Comparison of ENCODE assay signal across 8 mouse cellular contexts in genomic region chr2:69790285-69790684, GRCm38 (mm10). TPM values are rescaled to one million over a fixed set of nuclear protein-coding genes. Genes with fewer than 3 reads are reported as not detected.
A peak's percentile ranks its signal among the peaks of the same experiment; 100 is the strongest.
DNase-seq lines count a peak whose midpoint lies in the region; ATAC-seq lines count a peak whose summit lies in the region.

No protein-coding gene starts in this region.

- ATAC-seq in activated CD4-positive, CD25-positive, alpha-beta regulatory T cell, adult 4 months: peak; percentile 73
- ATAC-seq in inflammation-experienced regulatory T-cells, adult 6 months: peak; percentile 81
- peak; percentile 87 for ATAC-seq in megakaryocyte-erythroid progenitor cell, adult 5-6 weeks (replicated peaks; ENCODE audit: low FRiP score, low TSS enrichment, poor library complexity, severe bottlenecking)

- DNase-seq in embryo, embryonic 10 days (ENCODE audit: low spot score): peak; percentile 96
- peak; percentile 81 for DNase-seq in gastrocnemius, postnatal 10 days
- peak; percentile 69 to 85 for DNase-seq in left cerebral cortex, postnatal 10 days (ENCODE audit: extremely low spot score in 1 of 2, low spot score in 2 of 2)
- DNase-seq in right cerebral cortex, postnatal 25 days: peak; percentile 81
- peak; percentile 68 to 82 for DNase-seq in urinary bladder, postnatal 4 days (ENCODE audit: low spot score in 2 of 2)

- intact Hi-C loops in left cerebral cortex, postnatal 10 days (cut with DNase I): loop anchor here (10.0 kb wide), 1 partner anchor 75 kb away; the partner anchor contains the start of gene Ssb

RNA-seq across cellular contexts. Expression of gene Phospho2, which starts 0.9 kb away (rescaled TPM):
- polyA plus RNA-seq in activated CD4-positive, CD25-positive, alpha-beta regulatory T cell, adult 4 months (2017; shearing (Covaris generic)): 10 to 100 TPM; 44.8 to 47.8 TPM
- 1 to 10 TPM; 8.6 to 8.9 TPM for total RNA-seq in gastrocnemius, postnatal 10 days (2021)
- 10 to 100 TPM; 42.9 to 51.1 (median 50.9) TPM for polyA plus RNA-seq in inflammation-experienced regulatory T-cells, adult 6 months (2017; shearing (Covaris generic))
- total RNA-seq in left cerebral cortex, postnatal 10 days (2021): 10 to 100 TPM; 15.8 to 19.0 TPM
- total RNA-seq in megakaryocyte-erythroid progenitor cell, adult 5-6 weeks (2014; fragmentation: Nextera tagmentation): 21.3 and 26.7 TPM in 2 replicates
- total RNA-seq in megakaryocyte-erythroid progenitor cell, adult 5-6 weeks (2017): 28.5 and 31.2 TPM in 2 replicates

RNA-seq across cellular contexts. Expression of gene Ccdc173, which starts 0.9 kb away (rescaled TPM):
- polyA plus RNA-seq in activated CD4-positive, CD25-positive, alpha-beta regulatory T cell, adult 4 months (2017; shearing (Covaris generic)): 1 to 10 TPM; 3.8 to 4.7 TPM
- under 1 TPM; 0.54 to 0.65 TPM for total RNA-seq in gastrocnemius, postnatal 10 days (2021)
- polyA plus RNA-seq in inflammation-experienced regulatory T-cells, adult 6 months (2017; shearing (Covaris generic)): 1 to 10 TPM; 3.8 to 4.6 (median 4.3) TPM
- 1 to 10 TPM; 2.4 to 2.5 TPM for total RNA-seq in left cerebral cortex, postnatal 10 days (2021)
- total RNA-seq in megakaryocyte-erythroid progenitor cell, adult 5-6 weeks (2014; fragmentation: Nextera tagmentation): 0.89 and 3.2 TPM in 2 replicates
- 1.0 and 1.1 TPM in 2 replicates for total RNA-seq in megakaryocyte-erythroid progenitor cell, adult 5-6 weeks (2017)

RNA-seq across cellular contexts. Expression of gene Klhl23, which starts 31.5 kb away (rescaled TPM):
- under 1 TPM in 1 of 2 experiments, not detected in 1; 0.34 TPM for polyA plus RNA-seq in activated CD4-positive, CD25-positive, alpha-beta regulatory T cell, adult 4 months (2017; shearing (Covaris generic))
- 10 to 100 TPM; 19.8 to 20.9 TPM for total RNA-seq in gastrocnemius, postnatal 10 days (2021)
- 1 to 10 TPM in 1 of 3 experiments, under 1 TPM in 1, not detected in 1; 0.12 to 1.1 TPM for polyA plus RNA-seq in inflammation-experienced regulatory T-cells, adult 6 months (2017; shearing (Covaris generic))
- total RNA-seq in left cerebral cortex, postnatal 10 days (2021): 100 to 1,000 TPM; 130 to 143 TPM
- 25.4 and 31.5 TPM in 2 replicates for total RNA-seq in megakaryocyte-erythroid progenitor cell, adult 5-6 weeks (2014; fragmentation: Nextera tagmentation)
- total RNA-seq in megakaryocyte-erythroid progenitor cell, adult 5-6 weeks (2017): 35.8 and 41.7 TPM in 2 replicates

Comparison
In these comparisons a context has a peak if more than half of its experiments do, and no peak if none do; other contexts are left out.
1. Peak in every context shown above with its lines: DNase-seq and ATAC-seq.